Mouse (Mus musculus): ENCODE data around the gene 2310007B03Rik. TPM values are rescaled to one million over a fixed set of nuclear protein-coding genes. Genes with fewer than 3 reads are reported as not detected.

Gene 2310007B03Rik
- polyA plus RNA-seq, 1 experiment from 2014 or later, result 0.75 TPM

GRCm38 (mm10) chr1:93184071-93184828 lies 23.5 kb upstream of the 2310007B03Rik start:
- no peaks in the 10 kb centered on the region for H3K4me1 ChIP-seq (ENCODE audit: control insufficient read depth, insufficient read depth, low read length)
- WGBS, result 68% methylated on average over 14 of the region's 14 CpGs
- H3K36me3 ChIP-seq (ENCODE audit: control insufficient read depth, insufficient read depth), result no peaks in the 10 kb centered on the region
- H3K9ac ChIP-seq (ENCODE audit: low read length), result no peak overlapping the region
- no peak overlapping the region for H3K4me3 ChIP-seq (ENCODE audit: low read length)
- no peak overlapping the region for H3K27ac ChIP-seq (ENCODE audit: low read length)
- H3K4me2 ChIP-seq (ENCODE audit: low read depth, low read length), result no peak overlapping the region
- H3K27me3 ChIP-seq (ENCODE audit: control insufficient read depth, insufficient read depth, low read length), result peaks cover 14% of the 10 kb centered on the region
- no peaks in the 10 kb centered on the region for H3K9me3 ChIP-seq (replicated peaks; ENCODE audit: control insufficient read depth, low read length)
- no peak for ATAC-seq (replicated peaks; ENCODE audit: extremely low read depth, insufficient read depth, low FRiP score)

DNA sequence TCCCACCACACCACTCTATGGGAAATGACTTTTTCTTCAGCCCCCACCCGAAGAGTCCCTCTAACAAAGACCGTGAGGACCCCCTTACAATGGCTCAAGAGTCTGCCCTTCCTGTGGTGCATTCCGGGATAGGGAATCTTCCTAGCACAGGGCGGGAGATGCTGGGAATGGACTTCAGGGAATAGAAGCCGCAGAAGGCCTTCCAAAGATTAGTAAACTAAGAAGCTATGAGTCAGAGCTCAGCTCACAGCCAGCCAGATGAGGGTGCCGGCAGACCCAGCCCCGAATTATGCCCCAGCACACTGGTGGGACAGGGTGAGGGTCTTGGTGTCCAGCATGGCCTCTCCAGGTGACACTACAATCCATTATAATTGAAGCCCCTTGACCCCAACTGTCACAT lies 21.5 kb upstream of the 2310007B03Rik start:
- Histone ChIP-seq H3K9me3 (replicated peaks; ENCODE audit: control insufficient read depth, low read length) (no peaks in the 10 kb centered on the region), H3K4me2 (ENCODE audit: low read depth, low read length) (no peak overlapping the region), H3K4me1 (ENCODE audit: control insufficient read depth, insufficient read depth, low read length) (no peaks in the 10 kb centered on the region), H3K27me3 (ENCODE audit: control insufficient read depth, insufficient read depth, low read length) (peaks cover 18% of the 10 kb centered on the region), H3K27ac (ENCODE audit: low read length) (no peak overlapping the region), H3K9ac (ENCODE audit: low read length) (no peak overlapping the region), H3K36me3 (ENCODE audit: control insufficient read depth, insufficient read depth) (no peaks in the 10 kb centered on the region), H3K4me3 (ENCODE audit: low read length) (no peak overlapping the region)
- 81% methylated on average over 7 of the region's 7 CpGs for WGBS
- ATAC-seq (replicated peaks; ENCODE audit: extremely low read depth, insufficient read depth, low FRiP score), result no peak

- Histone ChIP-seq H3K27me3 (ENCODE audit: control insufficient read depth, insufficient read depth, low read length) (peaks cover 27% of the 10 kb centered on the region), H3K9me3 (replicated peaks; ENCODE audit: control insufficient read depth, low read length) (no peaks in the 10 kb centered on the region), H3K27ac (ENCODE audit: low read length) (peak overlapping the region; percentile 59), H3K4me3 (ENCODE audit: low read length) (peak overlapping the region; percentile 43), H3K36me3 (ENCODE audit: control insufficient read depth, insufficient read depth) (no peaks in the 10 kb centered on the region), H3K4me2 (ENCODE audit: low read depth, low read length) (peak overlapping the region; percentile 74), H3K4me1 (ENCODE audit: control insufficient read depth, insufficient read depth, low read length) (peaks cover 9% of the 10 kb centered on the region; the same call in 1 of the 2 replicates), H3K9ac (ENCODE audit: low read length) (peak overlapping the region; percentile 61)
- 7% methylated on average over 42 of the region's 44 CpGs for WGBS
- peak; percentile 70 for ATAC-seq (replicated peaks; ENCODE audit: extremely low read depth, insufficient read depth, low FRiP score)
Measured at GRCm38 (mm10) chr1:93176525-93177332, 16.0 kb upstream of the 2310007B03Rik start.

DNA sequence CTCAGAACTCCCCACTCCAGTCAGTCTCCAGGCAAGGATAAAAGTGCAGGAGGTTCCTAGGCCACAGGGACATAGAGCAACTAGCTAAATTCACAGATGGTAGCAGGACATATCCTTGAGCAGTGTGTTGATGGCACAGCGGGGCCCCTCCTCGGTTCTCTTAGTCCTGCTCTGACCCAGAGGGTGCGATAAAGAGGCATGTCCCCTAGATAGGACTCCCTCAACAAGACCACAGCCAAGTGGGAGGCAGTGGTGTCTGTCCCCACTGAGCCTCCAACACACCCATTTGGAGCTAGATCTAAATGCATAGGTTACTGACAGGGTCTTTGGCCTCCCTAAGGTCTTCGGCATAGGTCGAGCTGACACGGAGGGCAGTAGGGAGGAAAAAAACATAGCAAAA lies 15.1 kb upstream of the 2310007B03Rik start:
- WGBS, result 17% methylated on average over 6 of the region's 6 CpGs
- Histone ChIP-seq H3K4me3 (ENCODE audit: low read length) (no peak overlapping the region), H3K36me3 (ENCODE audit: control insufficient read depth, insufficient read depth) (no peaks in the 10 kb centered on the region), H3K27me3 (ENCODE audit: control insufficient read depth, insufficient read depth, low read length) (peaks cover 28% of the 10 kb centered on the region), H3K9me3 (replicated peaks; ENCODE audit: control insufficient read depth, low read length) (no peaks in the 10 kb centered on the region), H3K4me2 (ENCODE audit: low read depth, low read length) (peak overlapping the region; percentile 74), H3K9ac (ENCODE audit: low read length) (no peak overlapping the region), H3K27ac (ENCODE audit: low read length) (no peak overlapping the region), H3K4me1 (ENCODE audit: control insufficient read depth, insufficient read depth, low read length) (peaks cover 9% of the 10 kb centered on the region; the same call in 1 of the 2 replicates)
- no peak for ATAC-seq (replicated peaks; ENCODE audit: extremely low read depth, insufficient read depth, low FRiP score)

DNA sequence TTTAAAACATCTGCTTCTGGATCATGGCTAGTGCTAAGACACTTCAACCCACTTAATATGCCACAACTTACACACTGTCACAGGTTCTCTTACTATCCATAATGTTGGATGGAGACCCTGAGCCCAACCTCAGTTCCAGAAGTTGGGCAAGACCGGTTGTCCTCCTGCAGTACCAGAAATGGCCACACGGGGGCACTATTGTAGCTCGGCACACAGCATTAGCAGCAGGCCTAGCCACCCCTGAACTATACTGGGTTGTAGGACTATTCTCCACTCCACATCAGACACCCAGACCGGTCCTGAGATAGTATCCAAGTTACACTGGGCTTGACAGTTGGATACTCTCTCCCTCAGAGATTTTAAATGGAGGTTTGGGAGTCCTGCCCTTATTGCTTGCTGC lies 13.7 kb upstream of the 2310007B03Rik start:
- Histone ChIP-seq H3K4me3 (ENCODE audit: low read length) (no peak overlapping the region), H3K9me3 (replicated peaks; ENCODE audit: control insufficient read depth, low read length) (no peaks in the 10 kb centered on the region), H3K4me1 (ENCODE audit: control insufficient read depth, insufficient read depth, low read length) (peaks cover 9% of the 10 kb centered on the region; the same call in 1 of the 2 replicates), H3K27ac (ENCODE audit: low read length) (no peak overlapping the region), H3K9ac (ENCODE audit: low read length) (no peak overlapping the region), H3K27me3 (ENCODE audit: control insufficient read depth, insufficient read depth, low read length) (peaks cover 34% of the 10 kb centered on the region), H3K36me3 (ENCODE audit: control insufficient read depth, insufficient read depth) (no peaks in the 10 kb centered on the region), H3K4me2 (ENCODE audit: low read depth, low read length) (no peak overlapping the region)
- WGBS, result 2% methylated on average over 4 of the region's 4 CpGs
- ATAC-seq (replicated peaks; ENCODE audit: extremely low read depth, insufficient read depth, low FRiP score), result peak; percentile 37; the same call in 1 of the 2 replicates

DNA sequence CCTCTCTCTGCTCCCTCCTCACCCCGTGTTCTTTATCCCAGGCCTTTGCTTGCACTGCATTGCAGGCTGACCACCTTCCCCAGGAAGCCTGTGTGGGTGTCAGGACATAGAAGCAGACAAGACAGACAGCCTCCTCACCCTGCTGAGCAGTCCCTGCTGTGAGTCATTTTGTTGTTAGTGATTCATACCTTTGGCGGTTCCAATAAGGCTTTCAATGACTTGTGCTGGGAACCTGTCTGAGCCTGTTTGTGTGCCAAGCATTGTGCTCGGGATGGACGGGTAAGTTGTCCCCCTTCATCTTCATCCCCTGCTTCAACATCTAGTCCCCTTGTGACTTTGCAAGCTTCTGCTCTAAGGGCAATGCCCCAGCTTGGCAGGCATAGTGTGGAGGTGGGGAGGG lies 12.9 kb upstream of the 2310007B03Rik start:
- WGBS, result 50% methylated on average over 4 of the region's 4 CpGs
- no peak overlapping the region for H3K4me3 ChIP-seq (ENCODE audit: low read length)
- H3K27ac ChIP-seq (ENCODE audit: low read length), result no peak overlapping the region
- peaks cover 39% of the 10 kb centered on the region for H3K27me3 ChIP-seq (ENCODE audit: control insufficient read depth, insufficient read depth, low read length)
- H3K9me3 ChIP-seq (replicated peaks; ENCODE audit: control insufficient read depth, low read length), result no peaks in the 10 kb centered on the region
- no peak for ATAC-seq (replicated peaks; ENCODE audit: extremely low read depth, insufficient read depth, low FRiP score)
- no peak overlapping the region for H3K4me2 ChIP-seq (ENCODE audit: low read depth, low read length)
- H3K4me1 ChIP-seq (ENCODE audit: control insufficient read depth, insufficient read depth, low read length), result peaks cover 9% of the 10 kb centered on the region; the same call in 1 of the 2 replicates
- H3K36me3 ChIP-seq (ENCODE audit: control insufficient read depth, insufficient read depth), result no peaks in the 10 kb centered on the region
- no peak overlapping the region for H3K9ac ChIP-seq (ENCODE audit: low read length)

DNA sequence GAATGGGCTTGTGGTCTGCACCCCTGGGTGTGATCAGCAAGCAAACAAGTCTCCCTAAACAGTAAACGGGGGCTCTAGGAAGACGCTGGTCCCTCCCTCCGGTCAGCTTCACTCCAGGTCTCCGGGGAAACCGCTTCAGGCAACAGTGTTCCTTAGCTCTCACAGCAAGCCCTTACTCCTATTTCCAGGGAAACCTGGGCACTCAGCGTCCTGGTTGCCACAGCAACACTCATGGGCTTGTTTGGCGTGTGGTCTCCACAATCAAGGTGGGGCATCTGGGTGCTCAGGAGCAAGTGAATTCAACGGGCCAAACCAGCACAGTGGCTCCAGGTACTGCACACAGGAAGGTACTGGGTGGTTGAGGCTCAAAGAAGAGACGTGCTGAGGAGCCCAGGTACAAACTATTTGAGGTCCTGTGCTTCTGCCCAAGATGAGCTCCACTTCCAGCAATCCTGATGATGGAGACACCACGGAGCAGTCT lies 7.6 kb upstream of the 2310007B03Rik start, which contains the start of gene Crocc2:
Gene Crocc2, plus strand, starts transcription at position 431 of the 481 bp plus-strand sequence.
- Histone ChIP-seq H3K9ac (ENCODE audit: low read length) (no peak within 1 kb of the TSS), H3K4me3 (ENCODE audit: low read length) (no peak within 1 kb of the TSS), H3K4me1 (ENCODE audit: control insufficient read depth, insufficient read depth, low read length) (no peaks in the 10 kb centered on the region), H3K27me3 (ENCODE audit: control insufficient read depth, insufficient read depth, low read length) (peaks cover 21% of the 10 kb centered on the region), H3K36me3 (ENCODE audit: control insufficient read depth, insufficient read depth) (no peaks in the 10 kb centered on the region), H3K27ac (ENCODE audit: low read length) (no peak within 1 kb of the TSS), H3K9me3 (replicated peaks; ENCODE audit: control insufficient read depth, low read length) (no peaks in the 10 kb centered on the region), H3K4me2 (ENCODE audit: low read depth, low read length) (no peak within 1 kb of the TSS)
- 46% methylated on average over 10 of the region's 10 CpGs for WGBS
- no peak for ATAC-seq (replicated peaks; ENCODE audit: extremely low read depth, insufficient read depth, low FRiP score)

DNA sequence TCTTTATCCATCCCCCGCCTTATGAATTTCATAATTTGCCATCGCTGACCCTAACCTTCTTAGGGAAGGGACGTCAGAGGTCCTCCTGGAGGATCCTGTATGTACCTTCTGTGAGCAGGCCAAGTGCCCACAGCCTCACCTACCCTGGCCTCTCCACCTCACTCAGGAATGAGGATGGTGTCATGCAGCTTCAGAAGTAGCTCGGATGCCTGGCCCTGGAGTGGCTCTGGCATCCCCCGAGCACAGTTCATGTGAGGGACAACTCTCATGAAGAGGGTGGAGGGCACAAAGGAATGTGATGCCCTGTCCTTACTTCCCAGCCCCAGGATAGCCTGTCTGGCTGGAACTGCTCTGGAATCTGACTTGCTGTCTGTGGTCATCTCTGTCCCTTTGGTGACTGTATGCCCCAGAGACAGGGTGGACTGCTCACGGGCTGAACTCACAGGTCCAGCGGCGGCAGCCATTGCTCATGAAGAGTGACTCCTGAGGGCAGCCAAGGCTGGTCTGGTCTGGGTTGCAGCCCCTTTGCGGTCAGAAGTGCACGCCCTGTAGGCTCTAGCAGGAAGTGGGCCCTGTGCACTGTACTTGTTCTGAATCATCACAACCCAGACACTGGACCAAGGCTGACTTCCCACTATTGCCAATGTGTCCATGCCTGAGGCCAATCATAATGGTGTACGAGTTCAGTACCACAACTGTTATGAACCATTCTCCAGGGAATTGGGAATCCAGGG lies 5.8 kb upstream of the 2310007B03Rik start:
- H3K4me1 ChIP-seq (ENCODE audit: control insufficient read depth, insufficient read depth, low read length), result no peaks in the 10 kb centered on the region
- 70% methylated on average over 11 of the region's 11 CpGs for WGBS
- H3K4me2 ChIP-seq (ENCODE audit: low read depth, low read length), result no peak overlapping the region
- H3K36me3 ChIP-seq (ENCODE audit: control insufficient read depth, insufficient read depth), result no peaks in the 10 kb centered on the region
- no peaks in the 10 kb centered on the region for H3K9me3 ChIP-seq (replicated peaks; ENCODE audit: control insufficient read depth, low read length)
- no peak overlapping the region for H3K27ac ChIP-seq (ENCODE audit: low read length)
- H3K9ac ChIP-seq (ENCODE audit: low read length), result no peak overlapping the region
- H3K4me3 ChIP-seq (ENCODE audit: low read length), result no peak overlapping the region
- no peak for ATAC-seq (replicated peaks; ENCODE audit: extremely low read depth, insufficient read depth, low FRiP score)
- peaks cover 24% of the 10 kb centered on the region for H3K27me3 ChIP-seq (ENCODE audit: control insufficient read depth, insufficient read depth, low read length)

All from heart, embryonic 16.5 days (tissue).